Mouse (Mus musculus): Measurements from ENCODE around the gene Lgals3.

The Lgals3 gene

DNA sequence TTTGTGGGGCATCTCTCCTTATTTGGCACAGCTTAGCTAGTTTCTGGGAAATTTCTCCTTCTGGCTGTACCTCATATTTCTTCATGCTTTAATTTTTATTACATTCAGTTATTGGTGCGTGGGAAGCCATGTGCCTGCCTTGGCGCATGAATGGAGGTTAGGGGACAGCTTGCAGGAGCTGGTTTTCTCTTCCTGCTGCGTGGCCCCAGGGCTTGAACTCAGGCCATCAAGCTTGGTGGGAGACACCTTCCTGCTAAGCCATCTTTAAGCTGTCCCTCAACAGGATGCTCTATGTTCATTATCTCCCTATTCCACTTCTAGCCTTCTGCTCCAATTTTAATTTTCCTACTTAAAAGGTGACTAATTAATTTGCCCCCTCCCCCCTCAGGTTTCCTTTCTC lies 3.2 kb downstream of the Lgals3 start:
- no peak for DNase-seq (ENCODE audit: low spot score)

DNA sequence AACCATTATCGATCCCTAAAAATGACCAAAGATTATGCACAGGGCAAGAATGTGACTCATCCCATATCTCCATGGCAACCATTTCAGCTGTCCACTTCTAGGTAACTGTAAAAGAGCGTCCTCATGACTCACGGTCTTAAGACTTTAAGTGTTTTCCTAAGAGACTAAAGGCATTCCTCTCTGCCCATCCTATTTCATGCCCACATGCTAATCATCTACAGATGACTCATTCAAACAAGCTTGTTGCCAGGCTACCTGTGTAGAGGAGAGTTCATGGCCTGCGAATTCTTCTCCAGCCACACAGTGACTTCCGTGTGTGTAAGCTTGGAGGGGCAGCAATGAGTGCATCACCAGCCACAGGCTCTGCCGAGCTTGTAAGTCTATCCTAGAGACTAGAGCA lies 4.1 kb downstream of the Lgals3 start:
- no peak for DNase-seq (ENCODE audit: low spot score)

DNA sequence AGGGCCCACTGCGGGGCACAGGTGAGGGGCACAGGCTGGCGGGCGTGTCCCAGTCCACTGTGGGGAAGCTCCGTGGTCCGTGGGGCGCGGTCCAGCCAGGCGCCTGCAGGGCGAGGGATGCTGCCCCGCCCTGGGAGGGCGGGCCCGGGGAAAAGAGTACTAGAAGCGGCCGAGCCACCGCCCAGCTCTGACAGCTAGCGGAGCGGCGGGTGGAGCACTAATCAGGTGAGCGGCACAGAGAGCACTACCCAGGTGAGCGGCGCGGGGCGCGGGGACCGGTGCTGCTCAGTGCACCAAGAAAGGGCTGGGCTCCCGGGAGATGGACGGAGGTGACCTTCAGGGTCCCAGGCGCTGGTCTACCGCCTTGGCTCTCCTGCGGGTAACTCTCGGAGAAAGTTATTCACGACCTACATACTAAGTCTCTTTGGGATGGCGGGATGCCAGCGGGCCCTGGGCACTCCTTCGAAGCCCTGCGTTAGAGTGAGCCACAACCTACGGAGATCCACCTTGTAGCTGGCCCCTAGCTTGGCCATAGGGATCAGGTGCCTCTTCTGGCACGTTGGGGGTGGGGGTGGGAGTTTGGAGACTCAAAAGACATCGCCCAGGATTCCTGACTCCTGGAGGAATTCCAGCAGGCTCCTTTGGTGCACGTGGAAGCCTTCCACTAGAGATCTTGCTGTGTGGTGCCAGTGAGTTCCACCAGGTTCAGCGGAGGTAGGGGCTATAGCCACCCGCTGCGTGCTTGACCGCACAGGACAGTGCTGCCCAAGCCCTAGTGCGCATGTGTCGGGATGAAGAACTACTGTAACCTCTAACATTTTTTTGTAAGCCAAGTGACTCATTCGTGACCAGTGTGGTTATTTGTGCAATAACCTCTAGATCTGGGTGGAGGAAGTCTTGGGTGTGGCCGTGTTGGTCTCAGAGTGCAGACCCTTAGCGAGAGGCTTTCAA lies 6.5 kb downstream of the Lgals3 start:
- no peak for DNase-seq (ENCODE audit: low spot score)

DNA sequence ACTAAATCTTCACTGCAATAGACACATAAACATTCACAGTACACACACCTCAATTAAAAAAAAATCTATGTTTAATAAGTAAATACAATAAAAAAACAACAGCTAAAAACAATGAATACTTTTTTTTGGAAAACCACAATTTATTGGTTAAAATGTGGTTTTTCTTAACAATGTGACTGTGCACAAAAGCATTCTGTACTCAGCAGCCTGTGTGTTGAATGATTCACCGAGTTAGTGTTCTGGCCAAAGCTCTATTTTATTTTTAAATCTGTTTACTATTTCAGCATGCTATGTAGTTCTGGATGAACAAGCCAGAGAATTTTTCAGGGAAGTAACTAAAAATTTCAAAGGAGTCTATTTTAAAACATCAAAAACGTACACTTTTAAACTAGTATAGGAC lies 9.0 kb downstream of the Lgals3 start:
- DNase-seq (ENCODE audit: low spot score) = no peak

DNA sequence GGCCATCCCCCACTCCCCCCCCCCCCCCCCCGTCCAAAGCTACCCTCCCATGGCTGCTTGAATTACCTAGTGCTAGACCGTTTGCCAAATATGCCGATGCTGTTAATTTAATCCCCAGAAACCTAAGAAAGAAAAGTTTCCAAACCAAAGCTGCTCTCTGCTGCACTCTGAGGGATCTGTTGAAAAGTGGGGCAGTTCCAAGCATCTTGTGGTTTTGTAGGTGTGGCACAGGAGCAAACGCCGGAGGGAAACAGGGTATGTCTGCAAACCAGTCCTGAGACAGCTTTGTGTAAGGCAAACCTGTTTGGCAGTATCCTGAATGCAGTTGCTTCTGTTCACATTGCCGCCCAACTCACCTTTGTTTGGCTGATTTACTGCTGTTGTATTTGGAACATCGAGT lies 10.8 kb downstream of the Lgals3 start:
- no peak for DNase-seq (ENCODE audit: low spot score)

DNA sequence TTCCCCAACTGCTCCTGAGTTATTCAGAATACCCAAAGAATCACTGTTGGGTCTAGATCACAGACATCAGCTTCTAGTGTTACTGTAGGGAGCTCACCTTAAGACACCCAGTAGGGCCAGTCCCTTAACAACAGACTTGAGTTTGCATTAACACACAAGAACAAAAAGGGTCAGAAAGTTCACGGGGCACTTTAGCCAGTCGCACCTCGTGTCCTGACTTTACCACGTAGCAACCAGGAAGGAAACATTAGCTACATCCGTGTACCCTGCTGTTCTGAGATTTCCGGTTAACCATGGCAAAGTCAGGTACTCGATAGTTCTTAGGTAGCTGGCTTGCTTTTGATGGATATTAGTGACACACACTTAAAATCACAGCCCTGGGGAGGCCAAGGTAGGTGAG lies 16.4 kb downstream of the Lgals3 start:
- DNase-seq (ENCODE audit: low spot score) = no peak

DNA sequence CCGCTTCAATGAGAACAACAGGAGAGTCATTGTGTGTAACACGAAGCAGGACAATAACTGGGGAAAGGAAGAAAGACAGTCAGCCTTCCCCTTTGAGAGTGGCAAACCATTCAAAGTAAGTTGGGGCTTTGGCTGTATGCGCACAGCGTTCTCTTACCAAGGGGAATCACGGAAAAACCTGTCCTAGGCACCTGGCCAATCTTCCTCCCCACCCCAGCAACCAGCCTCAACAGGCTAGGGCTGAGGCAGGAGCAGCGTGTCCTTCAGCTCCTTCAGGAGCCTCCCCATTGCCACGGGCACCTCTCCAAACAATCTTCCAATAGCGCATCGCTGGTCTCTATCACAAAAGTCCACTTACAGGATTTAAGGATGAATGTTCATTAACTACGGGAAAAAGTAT lies 17.1 kb downstream of the Lgals3 start:
- no peak for DNase-seq (ENCODE audit: low spot score)

DNA sequence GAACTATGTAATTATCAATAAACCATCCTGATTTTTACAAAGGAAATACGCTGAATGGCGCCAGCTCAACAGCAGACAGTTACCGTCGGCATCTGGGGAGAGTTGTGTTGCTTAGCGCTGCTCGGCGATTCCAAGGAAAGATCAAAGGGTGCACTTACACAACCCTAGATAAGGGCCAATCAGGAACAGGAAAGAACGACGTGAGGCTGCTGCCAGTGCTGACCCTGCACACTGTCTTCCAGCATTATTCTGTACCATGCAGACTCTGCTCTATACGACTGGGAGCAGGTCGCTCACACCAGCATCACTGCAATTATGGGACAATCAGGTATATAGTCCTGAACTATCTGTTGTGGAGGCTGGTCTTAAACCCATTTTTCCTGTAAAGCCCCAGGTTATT lies 18.6 kb downstream of the Lgals3 start:
- DNase-seq (ENCODE audit: low spot score) = peak; percentile 62

DNA sequence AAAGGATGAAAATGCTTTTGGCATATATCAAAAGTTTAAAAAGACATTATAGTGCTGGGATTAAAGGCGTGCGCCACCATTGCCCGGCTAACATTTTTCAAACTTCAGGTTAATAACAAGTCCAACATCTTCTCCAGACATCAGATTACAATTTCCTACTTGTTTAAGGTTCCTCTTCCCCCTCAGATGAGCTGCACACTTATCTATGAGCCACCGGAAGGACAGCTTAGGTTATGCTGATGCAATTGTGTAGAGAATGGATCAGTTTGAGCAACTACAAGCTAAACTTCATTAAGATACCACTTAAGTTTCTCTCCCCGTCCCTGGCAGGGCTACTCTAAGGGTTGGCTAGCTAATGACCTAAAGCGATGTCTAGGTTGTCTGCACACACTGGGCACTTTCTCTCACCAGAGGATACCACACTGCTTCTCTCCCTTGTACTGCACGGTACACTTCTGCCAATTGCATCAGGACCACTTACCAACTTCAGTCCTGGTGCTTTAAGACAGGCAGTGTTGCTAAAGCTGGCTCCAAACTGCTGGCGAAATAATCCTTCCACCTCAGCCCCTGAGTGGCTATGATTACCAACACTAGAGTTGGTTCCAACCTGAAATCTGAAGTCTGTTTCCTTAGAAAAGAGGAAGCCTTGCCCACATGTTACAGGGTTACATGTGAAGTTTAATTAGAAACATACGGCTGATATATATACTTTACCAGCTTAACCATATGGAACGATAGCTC lies 26.0 kb downstream of the Lgals3 start:
- DNase-seq (ENCODE audit: low spot score) = no peak

DNA sequence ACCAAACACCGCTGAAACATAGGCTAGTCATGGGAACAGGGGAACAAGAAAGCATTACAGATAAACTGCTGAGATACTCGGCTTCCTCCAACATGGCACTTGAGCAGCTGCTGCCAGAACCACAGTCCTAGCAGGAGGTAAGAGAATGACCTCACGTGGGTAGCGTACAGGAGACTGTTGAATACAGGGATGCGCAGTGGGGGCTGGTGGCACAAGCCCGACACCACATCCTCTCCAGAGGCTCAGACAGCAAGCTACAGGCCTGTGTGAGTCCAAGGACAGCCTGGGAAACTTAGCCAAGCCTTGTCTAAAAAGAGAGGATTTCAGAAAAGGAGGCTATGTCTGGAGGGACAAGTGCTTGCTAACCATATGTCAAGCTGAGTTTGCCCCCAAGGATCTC lies 27.5 kb downstream of the Lgals3 start:
- DNase-seq (ENCODE audit: low spot score) = no peak

DNA sequence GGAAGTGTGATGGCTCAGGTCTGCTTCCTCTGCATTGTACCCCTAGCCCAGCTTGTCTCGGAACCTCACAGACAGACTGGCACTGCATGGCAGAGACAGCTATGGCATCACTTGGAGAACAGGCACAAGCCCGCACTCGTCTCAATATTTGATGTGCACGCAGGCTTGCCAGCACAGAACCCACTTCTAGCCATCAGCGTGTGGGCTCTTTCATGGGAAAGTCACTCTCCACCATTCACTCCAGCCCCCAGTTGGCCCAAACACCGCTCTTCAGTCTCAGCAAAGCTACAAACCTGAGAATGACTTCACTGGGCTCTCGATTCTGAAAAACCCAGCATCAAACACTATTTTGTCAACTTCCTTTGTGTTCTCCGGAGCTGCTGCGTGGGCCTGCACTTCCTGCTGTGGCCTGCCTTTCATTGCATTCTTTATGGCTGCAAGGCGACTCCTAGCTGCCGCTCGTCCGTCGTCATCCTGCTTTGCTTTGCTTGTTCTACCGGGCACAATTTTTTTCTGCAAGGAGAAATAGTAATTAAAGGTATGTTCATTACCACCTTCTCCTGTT lies 28.0 kb downstream of the Lgals3 start:
- no peak for DNase-seq (ENCODE audit: low spot score)

DNA sequence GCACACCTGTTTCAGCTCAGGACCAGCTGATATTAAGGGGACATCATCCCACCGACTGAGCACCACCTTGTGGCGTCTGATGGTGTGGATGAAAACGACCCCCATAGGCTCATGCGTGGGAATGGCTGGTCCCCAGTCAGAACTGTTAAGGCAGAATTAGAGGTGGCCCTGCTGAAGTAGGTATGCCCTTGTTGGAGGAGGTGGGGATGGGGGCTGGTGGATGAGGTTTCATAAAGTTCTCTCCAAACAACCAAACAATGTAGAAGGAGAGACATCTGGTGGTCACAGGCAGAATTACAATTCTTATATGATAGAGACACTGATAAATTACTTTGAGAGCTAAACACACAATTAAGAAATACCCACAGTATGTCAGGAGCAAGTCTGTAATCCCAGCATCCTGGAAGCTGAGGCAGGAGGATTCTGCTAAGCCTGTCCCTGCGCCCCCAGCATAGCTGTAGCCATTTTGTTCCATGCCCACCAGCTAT lies 28.7 kb downstream of the Lgals3 start:
- no peak for DNase-seq (ENCODE audit: low spot score)

DNA sequence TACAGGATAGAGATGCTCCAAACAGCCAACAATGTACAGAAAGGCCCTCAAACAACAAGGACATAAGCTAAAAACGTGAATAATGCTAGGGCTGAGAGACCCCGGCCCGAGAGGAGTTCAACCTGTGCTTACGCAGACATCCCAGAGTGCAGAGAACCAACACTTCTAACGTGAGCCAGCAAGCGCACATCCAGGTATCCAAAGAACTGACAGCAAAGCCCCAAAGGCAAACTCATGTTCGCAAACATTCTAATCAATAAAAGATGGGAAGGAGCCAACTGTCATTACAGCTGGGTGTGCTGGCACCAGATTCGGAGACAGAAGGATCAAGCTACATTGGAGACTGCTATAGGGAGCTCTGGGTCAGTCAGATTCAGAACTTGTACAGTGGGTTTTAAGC lies 35.2 kb downstream of the Lgals3 start:
- DNase-seq (ENCODE audit: low spot score) = no peak

DNA sequence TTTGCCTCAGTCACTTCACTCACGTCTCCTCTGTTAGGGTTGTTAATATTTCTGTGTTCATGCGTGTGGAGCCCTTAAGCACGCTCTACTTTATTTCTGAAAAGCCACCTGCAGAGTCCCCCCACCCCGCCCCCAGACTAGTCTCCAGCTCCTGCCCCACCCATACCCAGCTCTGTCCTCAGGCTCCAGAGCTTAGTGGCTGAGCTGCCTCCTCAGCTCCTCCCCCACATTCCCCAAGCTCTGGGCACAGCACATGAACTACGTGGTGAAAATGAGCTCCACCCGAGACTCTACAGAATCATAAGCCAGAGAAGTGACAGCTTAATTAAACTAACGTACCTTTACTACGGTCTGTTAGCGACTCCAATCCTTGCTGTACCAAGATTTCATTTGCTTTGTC lies 38.4 kb downstream of the Lgals3 start:
- DNase-seq (ENCODE audit: low spot score) = no peak

DNA sequence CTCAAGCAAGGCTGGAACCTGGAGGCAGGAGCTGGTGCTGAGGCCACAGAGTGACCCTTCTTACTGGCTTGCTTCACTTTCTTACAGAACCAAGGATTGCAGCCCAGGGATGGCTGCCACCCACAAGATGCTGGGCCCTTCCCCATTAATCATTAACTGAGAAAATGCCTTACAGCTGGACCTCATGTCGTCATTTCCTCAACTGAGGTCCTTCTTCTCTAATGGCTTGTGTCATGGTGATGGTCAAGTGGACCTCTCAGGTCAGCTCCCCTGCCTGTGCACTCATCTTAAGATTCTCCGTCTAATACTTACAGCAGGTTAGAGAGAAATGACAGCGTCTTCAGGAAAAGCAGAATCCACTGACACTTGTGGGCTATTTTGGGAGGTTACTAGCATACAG lies 49.8 kb downstream of the Lgals3 start:
- DNase-seq (ENCODE audit: low spot score) = peak; percentile 56

DNA sequence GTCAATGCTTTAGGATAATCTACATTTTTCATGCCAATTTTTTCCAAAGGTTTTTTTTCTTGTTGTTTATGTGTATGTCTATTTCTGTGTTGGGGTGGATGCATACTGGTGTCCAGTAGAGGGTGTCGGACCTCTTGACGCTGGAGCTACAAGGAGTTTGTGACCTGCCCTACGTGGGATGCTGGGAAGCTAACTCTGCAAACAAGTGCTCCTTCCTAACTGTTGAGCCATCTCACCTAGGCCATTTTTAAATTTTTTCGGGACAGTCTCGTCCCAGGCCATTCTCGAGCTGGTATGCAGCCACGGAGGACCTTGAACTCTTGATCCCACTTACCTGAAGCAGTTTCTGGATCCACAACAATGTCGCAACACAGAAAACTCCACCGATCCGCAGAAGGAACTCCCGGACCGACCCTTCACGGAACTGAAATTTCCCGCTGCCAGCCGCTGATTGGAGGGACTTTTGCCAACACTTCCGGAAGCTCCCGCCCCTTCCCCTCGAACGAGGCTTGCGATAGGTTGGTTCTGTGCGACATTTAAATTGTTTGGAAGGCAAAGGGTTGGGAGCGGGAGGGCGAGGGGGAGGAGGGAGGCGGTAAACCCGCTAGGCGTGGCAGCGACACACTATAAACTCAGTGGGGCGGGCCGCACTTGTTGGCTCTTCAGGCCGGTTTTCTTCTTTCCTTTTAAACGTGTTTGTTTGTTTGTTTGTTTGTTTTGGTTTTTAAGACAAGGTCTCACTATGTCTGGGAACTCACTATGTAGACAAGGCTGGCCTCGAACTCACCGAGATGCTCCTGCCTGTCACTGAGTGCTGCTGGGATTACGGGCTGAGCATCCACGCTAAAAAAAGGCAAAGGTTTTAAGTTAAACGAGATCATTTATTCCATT lies 50.5 kb downstream of the Lgals3 start, which contains the start of gene Dlgap5:
TSS of gene Dlgap5 (minus strand) at position 633 of the 891 bp plus-strand sequence.
- peak; percentile 97 for DNase-seq (ENCODE audit: low spot score)

DNA sequence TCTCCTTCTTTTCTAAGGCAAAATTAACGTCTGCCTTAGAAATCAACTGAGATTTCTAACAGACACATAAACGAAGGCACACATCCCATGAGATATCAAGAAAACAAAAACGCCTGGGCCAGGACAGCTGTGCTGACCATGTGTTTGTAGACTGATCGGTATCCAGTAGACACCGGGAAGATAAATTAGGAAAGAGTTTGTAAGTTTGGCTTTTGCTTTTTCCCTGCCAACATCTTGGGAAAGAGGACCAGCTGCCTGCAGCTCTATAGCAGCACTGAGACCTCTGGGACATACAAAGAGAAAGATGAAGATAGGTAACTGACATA lies 51.1 kb downstream of the Lgals3 start:
- DNase-seq (ENCODE audit: low spot score) = no peak

DNA sequence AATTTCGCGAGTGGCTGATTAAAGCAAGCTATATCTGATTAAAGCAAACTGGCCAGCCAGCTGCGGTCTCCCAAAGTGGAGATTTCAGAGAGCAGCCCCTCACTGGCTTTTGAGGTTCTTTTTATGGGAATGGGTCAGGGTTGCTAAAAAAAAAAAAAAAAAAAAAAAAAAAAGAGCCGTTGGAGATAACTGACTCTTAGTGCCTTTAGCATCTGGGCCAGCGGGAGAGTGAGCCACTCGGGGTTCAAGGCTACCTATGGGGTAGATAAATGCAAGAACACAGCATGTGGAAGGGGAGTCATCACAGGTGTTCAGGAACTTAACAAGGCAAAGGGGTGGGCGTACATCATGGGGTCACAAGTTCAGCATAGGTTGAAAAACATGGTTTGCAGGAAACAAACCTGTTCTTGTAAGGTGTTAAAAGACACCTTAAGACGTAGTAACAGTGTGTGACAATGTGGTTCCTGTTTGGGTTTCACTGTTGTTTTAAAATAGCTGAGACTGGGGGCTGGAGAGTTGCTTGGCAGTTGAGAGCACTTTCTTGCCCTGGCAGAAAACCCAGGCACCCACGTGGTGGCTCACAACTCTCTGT lies 51.6 kb downstream of the Lgals3 start:
- DNase-seq (ENCODE audit: low spot score) = no peak

DNA sequence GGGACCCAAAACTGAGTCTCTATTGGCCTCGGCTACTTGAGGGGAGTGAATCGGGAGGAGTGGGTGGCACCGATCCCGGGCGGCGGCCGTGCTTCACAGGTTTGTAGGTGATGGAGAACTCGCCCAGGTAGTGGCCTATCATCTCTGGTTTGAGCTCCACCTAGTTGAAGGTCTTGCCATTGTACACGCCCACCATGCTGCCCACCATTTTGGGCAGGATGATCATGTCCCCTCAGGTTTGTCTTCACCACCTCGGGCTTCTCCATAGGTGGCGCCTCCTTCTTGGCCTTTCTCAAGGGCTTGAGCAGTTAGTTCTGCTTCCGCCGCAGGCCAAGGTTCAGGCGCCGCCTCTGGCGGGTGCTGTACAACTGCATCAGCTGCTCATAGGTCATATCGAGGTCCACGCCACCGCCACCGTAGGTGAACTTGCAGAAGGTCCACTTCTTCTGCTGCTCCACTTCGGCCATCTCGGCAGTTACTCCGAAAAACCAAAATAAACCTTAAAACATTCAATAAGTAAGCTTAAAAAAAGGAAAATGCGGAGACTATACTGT lies 52.2 kb downstream of the Lgals3 start:
- DNase-seq (ENCODE audit: low spot score) = peak; percentile 43

DNA sequence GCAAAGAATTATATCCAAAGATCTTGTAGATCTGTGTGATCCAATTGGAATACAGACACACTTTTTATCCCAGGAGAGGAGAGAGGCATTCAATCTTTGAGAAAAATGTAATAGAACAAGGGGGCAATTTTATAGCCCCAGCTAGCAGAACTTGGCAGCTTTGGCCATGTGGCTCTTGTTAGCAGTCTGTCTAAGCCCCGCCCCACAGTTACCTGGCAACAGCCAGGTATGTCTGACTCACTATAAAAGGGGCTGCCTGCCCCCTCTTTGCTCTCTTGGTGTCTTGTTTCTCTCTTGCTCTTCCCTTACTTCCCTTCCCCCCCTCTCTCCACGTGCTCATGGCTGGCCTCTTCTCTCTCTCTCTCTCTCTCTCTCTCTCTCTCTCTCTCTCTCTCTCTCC lies 54.1 kb downstream of the Lgals3 start:
- DNase-seq (ENCODE audit: low spot score) = no peak

DNA sequence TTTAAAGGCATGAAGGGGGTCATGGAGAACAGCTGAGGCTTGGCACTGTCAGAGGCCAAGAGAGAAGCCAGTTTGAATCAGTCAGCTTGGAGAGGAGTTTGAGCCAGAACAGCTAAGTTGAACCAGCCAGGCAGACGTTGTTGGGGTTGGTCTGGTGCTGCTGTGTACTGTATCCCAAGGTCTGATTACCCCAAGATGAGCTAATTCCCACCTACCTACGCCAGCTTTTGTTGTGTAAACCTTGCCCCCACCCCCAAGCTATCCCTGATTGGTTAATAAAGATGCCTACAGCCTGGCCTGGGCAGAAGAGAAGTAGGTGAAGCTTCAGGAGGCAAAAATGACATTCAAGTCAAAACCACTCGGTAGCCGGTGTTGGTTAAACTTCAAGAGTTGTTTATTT lies 54.9 kb downstream of the Lgals3 start:
- no peak for DNase-seq (ENCODE audit: low spot score)

Data from yolk sac, embryonic 10.5 days (tissue).